Mouse (Mus musculus): ENCODE data around the gene Tspan9. TPM values are rescaled to one million over a fixed set of nuclear protein-coding genes. Genes with fewer than 3 reads are reported as not detected.

Gene Tspan9
- polyA plus RNA-seq, 1 experiment from 2014 or later, result 66.0 TPM

GRCm38 (mm10) chr6:128127312-128127711 is 16.1 kb downstream of the Tspan9 start:
- DNase-seq (ENCODE audit: low spot score) (no peak), ATAC-seq (ENCODE audit: insufficient read depth, low FRiP score, low TSS enrichment) (no peak)
- Histone ChIP-seq H3K9ac (ENCODE audit: low read length) (no peak overlapping the region), H3K27me3 (ENCODE audit: control insufficient read depth, insufficient read depth, low read length) (no peaks in the 10 kb centered on the region), H3K4me3 (ENCODE audit: low read depth, low read length) (no peak overlapping the region), H3K4me2 (ENCODE audit: low read depth) (no peak overlapping the region), H3K36me3 (ENCODE audit: control insufficient read depth, insufficient read depth, low read length) (no peaks in the 10 kb centered on the region; the same call in 1 of the 2 replicates), H3K27ac (ENCODE audit: low read depth, low read length) (no peak overlapping the region), H3K9me3 (ENCODE audit: control insufficient read depth, low read length) (no peaks in the 10 kb centered on the region), H3K4me1 (ENCODE audit: control insufficient read depth, insufficient read depth, low read length) (peaks cover 10% of the 10 kb centered on the region)
- WGBS, result 92% methylated on average over 3 of the region's 3 CpGs

- Histone ChIP-seq H3K27ac (ENCODE audit: low read depth, low read length) (no peak overlapping the region), H3K4me2 (ENCODE audit: low read depth) (no peak overlapping the region), H3K4me3 (ENCODE audit: low read depth, low read length) (no peak overlapping the region), H3K4me1 (ENCODE audit: control insufficient read depth, insufficient read depth, low read length) (peaks cover 10% of the 10 kb centered on the region), H3K9me3 (ENCODE audit: control insufficient read depth, low read length) (no peaks in the 10 kb centered on the region), H3K36me3 (ENCODE audit: control insufficient read depth, insufficient read depth, low read length) (no peaks in the 10 kb centered on the region; the same call in 1 of the 2 replicates), H3K27me3 (ENCODE audit: control insufficient read depth, insufficient read depth, low read length) (no peaks in the 10 kb centered on the region), H3K9ac (ENCODE audit: low read length) (no peak overlapping the region)
- no peak for DNase-seq (ENCODE audit: low spot score)
- ATAC-seq (ENCODE audit: insufficient read depth, low FRiP score, low TSS enrichment), result no peak
- WGBS, result 79% methylated on average over 4 of the region's 4 CpGs
Observed at GRCm38 (mm10) chr6:128126876-128127275, 16.5 kb downstream of the Tspan9 start.

GRCm38 (mm10) chr6:128125464-128125863 is 17.9 kb downstream of the Tspan9 start:
- Histone ChIP-seq H3K9ac (ENCODE audit: low read length) (no peak overlapping the region), H3K4me2 (ENCODE audit: low read depth) (no peak overlapping the region), H3K36me3 (ENCODE audit: control insufficient read depth, insufficient read depth, low read length) (no peaks in the 10 kb centered on the region; the same call in 1 of the 2 replicates), H3K9me3 (ENCODE audit: control insufficient read depth, low read length) (no peaks in the 10 kb centered on the region), H3K4me3 (ENCODE audit: low read depth, low read length) (no peak overlapping the region), H3K27ac (ENCODE audit: low read depth, low read length) (no peak overlapping the region), H3K4me1 (ENCODE audit: control insufficient read depth, insufficient read depth, low read length) (peaks cover 7% of the 10 kb centered on the region; the same call in 1 of the 2 replicates), H3K27me3 (ENCODE audit: control insufficient read depth, insufficient read depth, low read length) (no peaks in the 10 kb centered on the region)
- WGBS, result 79% methylated on average over 3 of the region's 3 CpGs
- DNase-seq (ENCODE audit: low spot score) (no peak), ATAC-seq (ENCODE audit: insufficient read depth, low FRiP score, low TSS enrichment) (no peak)

- WGBS, result 84% methylated on average over 10 of the region's 10 CpGs
- H3K4me1 ChIP-seq (ENCODE audit: control insufficient read depth, insufficient read depth, low read length), result peaks cover 7% of the 10 kb centered on the region; the same call in 1 of the 2 replicates
Observed at GRCm38 (mm10) chr6:128124222-128124971, 19.0 kb downstream of the Tspan9 start.

GRCm38 (mm10) chr6:128122127-128122526 is 21.3 kb downstream of the Tspan9 start:
- WGBS, result 52% methylated on average over 5 of the region's 5 CpGs
- Histone ChIP-seq H3K4me3 (ENCODE audit: low read depth, low read length) (no peak overlapping the region), H3K4me1 (ENCODE audit: control insufficient read depth, insufficient read depth, low read length) (0 out of 2 replicates have a peak, but pooled peaks cover 3% of the 10 kb centered on the region), H3K27me3 (ENCODE audit: control insufficient read depth, insufficient read depth, low read length) (no peaks in the 10 kb centered on the region), H3K27ac (ENCODE audit: low read depth, low read length) (no peak overlapping the region), H3K36me3 (ENCODE audit: control insufficient read depth, insufficient read depth, low read length) (no peaks in the 10 kb centered on the region), H3K9me3 (ENCODE audit: control insufficient read depth, low read length) (no peaks in the 10 kb centered on the region), H3K4me2 (ENCODE audit: low read depth) (no peak overlapping the region), H3K9ac (ENCODE audit: low read length) (no peak overlapping the region)
- DNase-seq (ENCODE audit: low spot score) (no peak), ATAC-seq (ENCODE audit: insufficient read depth, low FRiP score, low TSS enrichment) (no peak)

More at GRCm38 (mm10) chr6:128124222-128124971, 19.0 kb downstream of the Tspan9 start:
- Histone ChIP-seq H3K27me3 (ENCODE audit: control insufficient read depth, insufficient read depth, low read length) (no peaks in the 10 kb centered on the region), H3K4me2 (ENCODE audit: low read depth) (no peak overlapping the region), H3K9ac (ENCODE audit: low read length) (no peak overlapping the region), H3K36me3 (ENCODE audit: control insufficient read depth, insufficient read depth, low read length) (no peaks in the 10 kb centered on the region; the same call in 1 of the 2 replicates), H3K4me3 (ENCODE audit: low read depth, low read length) (no peak overlapping the region), H3K9me3 (ENCODE audit: control insufficient read depth, low read length) (no peaks in the 10 kb centered on the region), H3K27ac (ENCODE audit: low read depth, low read length) (no peak overlapping the region)
- no peak for ATAC-seq (ENCODE audit: insufficient read depth, low FRiP score, low TSS enrichment)
- no peak for DNase-seq (ENCODE audit: low spot score)

GRCm38 (mm10) chr6:128121691-128122090 is 21.7 kb downstream of the Tspan9 start:
- peaks cover 3% of the 10 kb centered on the region; the same call in 1 of the 2 replicates for H3K4me1 ChIP-seq (ENCODE audit: control insufficient read depth, insufficient read depth, low read length)
- no peaks in the 10 kb centered on the region for H3K36me3 ChIP-seq (ENCODE audit: control insufficient read depth, insufficient read depth, low read length)
- no peak for ATAC-seq (ENCODE audit: insufficient read depth, low FRiP score, low TSS enrichment)
- H3K9ac ChIP-seq (ENCODE audit: low read length), result no peak overlapping the region
- WGBS, result 93% methylated on average over 5 of the region's 5 CpGs
- no peak overlapping the region for H3K27ac ChIP-seq (ENCODE audit: low read depth, low read length)
- no peak for DNase-seq (ENCODE audit: low spot score)
- H3K9me3 ChIP-seq (ENCODE audit: control insufficient read depth, low read length), result no peaks in the 10 kb centered on the region
- H3K27me3 ChIP-seq (ENCODE audit: control insufficient read depth, insufficient read depth, low read length), result no peaks in the 10 kb centered on the region
- H3K4me2 ChIP-seq (ENCODE audit: low read depth), result no peak overlapping the region
- no peak overlapping the region for H3K4me3 ChIP-seq (ENCODE audit: low read depth, low read length)

- no peaks in the 10 kb centered on the region for H3K9me3 ChIP-seq (ENCODE audit: control insufficient read depth, low read length)
- no peaks in the 10 kb centered on the region for H3K27me3 ChIP-seq (ENCODE audit: control insufficient read depth, insufficient read depth, low read length)
- H3K4me1 ChIP-seq (ENCODE audit: control insufficient read depth, insufficient read depth, low read length), result peaks cover 5% of the 10 kb centered on the region; the same call in 1 of the 2 replicates
- ATAC-seq (ENCODE audit: insufficient read depth, low FRiP score, low TSS enrichment) (no peak), DNase-seq (ENCODE audit: low spot score) (no peak)
- no peak overlapping the region for H3K4me3 ChIP-seq (ENCODE audit: low read depth, low read length)
- WGBS, result 68% methylated on average over 12 of the region's 12 CpGs
- no peak overlapping the region for H3K9ac ChIP-seq (ENCODE audit: low read length)
- no peak overlapping the region for H3K4me2 ChIP-seq (ENCODE audit: low read depth)
- no peaks in the 10 kb centered on the region for H3K36me3 ChIP-seq (ENCODE audit: control insufficient read depth, insufficient read depth, low read length)
- no peak overlapping the region for H3K27ac ChIP-seq (ENCODE audit: low read depth, low read length)
Observed at GRCm38 (mm10) chr6:128120806-128121205, 22.6 kb downstream of the Tspan9 start.

- no peaks in the 10 kb centered on the region for H3K9me3 ChIP-seq (ENCODE audit: control insufficient read depth, low read length)
- H3K4me2 ChIP-seq (ENCODE audit: low read depth), result no peak overlapping the region
- DNase-seq (ENCODE audit: low spot score) (no peak), ATAC-seq (ENCODE audit: insufficient read depth, low FRiP score, low TSS enrichment) (no peak)
- peaks cover 5% of the 10 kb centered on the region; the same call in 1 of the 2 replicates for H3K4me1 ChIP-seq (ENCODE audit: control insufficient read depth, insufficient read depth, low read length)
- no peaks in the 10 kb centered on the region for H3K27me3 ChIP-seq (ENCODE audit: control insufficient read depth, insufficient read depth, low read length)
- H3K27ac ChIP-seq (ENCODE audit: low read depth, low read length), result no peak overlapping the region
- no peak overlapping the region for H3K9ac ChIP-seq (ENCODE audit: low read length)
- H3K4me3 ChIP-seq (ENCODE audit: low read depth, low read length), result no peak overlapping the region
- 88% methylated on average over 7 of the region's 7 CpGs for WGBS
- H3K36me3 ChIP-seq (ENCODE audit: control insufficient read depth, insufficient read depth, low read length), result no peaks in the 10 kb centered on the region
Observed at GRCm38 (mm10) chr6:128118670-128119230, 24.6 kb downstream of the Tspan9 start.

Measured in neural tube, embryonic 11.5 days (tissue).